Mouse (Mus musculus): ENCODE measurements around the gene Shisal1.

DNA sequence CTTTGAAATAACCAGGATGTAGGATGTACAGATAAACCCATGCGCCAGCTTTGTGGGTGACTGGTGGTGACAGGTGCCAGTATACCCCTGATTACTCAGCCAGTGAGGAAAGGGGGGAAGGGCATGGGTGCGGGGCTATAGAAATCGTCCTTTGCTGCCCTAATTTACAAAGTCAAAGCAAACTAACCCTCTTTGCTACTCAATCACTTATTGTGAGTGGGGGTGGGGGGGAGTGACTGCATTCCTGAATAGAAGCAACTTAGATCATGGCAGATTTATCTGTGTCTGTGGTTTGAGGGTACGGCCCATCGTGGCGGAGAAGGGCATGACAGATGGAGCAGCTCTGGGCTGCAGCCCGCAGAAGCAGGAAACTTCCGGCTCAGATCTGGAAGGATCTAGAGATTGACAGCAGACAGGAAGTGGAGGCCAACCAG is 58.2 kb downstream of the Shisal1 start:
- TF ChIP-seq CTCF (IDR thresholded peaks at IDR 0.05; ENCODE audit: low read depth, low read length) (no peak), POLR2A (IDR thresholded peaks at IDR 0.05; ENCODE audit: insufficient read depth, low read length) (no peak), EP300 (IDR thresholded peaks at IDR 0.05; ENCODE audit: insufficient read depth, low read depth, low read length) (no peak)

Measured in ES-Bruce4 (cell line).